Mouse (Mus musculus): ENCODE data around the gene Denr.

The Denr gene

DNA sequence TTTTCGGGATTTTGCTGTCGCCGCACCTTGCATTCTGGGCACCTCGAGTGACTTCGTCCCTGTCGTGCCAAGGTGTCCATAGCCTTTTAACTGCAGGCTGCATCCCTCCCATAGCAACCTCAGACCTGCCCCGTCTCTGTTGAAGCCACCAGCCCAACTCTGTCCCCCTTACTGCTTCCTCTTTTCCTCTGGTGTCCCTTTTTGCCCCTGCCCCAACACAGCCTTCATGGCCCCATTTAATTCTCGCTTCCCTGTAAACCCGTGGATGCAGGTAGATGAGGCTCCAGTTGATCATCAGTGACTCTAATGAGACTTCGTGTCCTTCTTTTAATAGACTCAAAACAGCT lies 629 bp downstream of the Denr start:
- DNase-seq (ENCODE audit: low spot score in 2 of 2) = no peak

DNA sequence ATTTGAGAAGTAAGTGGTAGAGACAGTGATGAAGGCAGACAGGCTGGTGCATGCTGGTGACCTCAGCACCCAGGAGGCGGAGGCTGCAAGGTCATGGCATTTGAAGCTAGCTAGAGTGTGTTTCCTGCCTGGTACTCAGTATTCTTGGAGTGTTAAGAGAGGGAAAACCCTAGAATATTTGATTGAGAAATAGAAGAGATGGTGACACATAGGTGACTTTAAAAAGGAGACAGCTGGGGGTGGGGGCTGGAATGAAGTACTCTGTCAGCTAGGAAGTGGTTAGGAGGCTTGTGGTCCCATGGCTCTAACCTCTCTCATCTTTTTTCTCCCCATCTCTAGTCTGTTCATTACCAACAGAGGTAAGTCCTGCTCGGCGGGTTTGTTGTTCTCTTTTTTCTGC lies 7.9 kb downstream of the Denr start:
- no peak for DNase-seq (ENCODE audit: low spot score in 2 of 2)

DNA sequence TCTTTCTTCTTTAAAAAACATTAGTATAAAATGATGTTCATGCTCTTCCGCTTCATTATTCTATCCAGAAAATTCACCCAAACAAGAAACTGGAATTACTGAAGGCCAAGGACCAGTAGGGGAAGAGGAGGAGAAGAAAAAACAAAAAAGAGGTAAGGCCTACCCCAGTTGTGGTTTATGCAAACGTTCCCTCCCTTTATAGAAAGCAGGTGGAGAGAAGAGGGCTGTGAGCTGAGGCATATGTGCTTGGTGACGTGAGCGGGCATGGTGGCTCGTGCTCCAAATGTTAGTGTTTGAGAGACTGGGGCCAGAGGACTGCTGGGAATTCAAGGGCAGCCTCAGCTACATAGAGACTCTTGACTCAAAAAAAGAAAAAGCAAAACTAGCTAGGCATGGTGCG lies 15.1 kb downstream of the Denr start:
- DNase-seq (ENCODE audit: low spot score in 2 of 2) = no peak

DNA sequence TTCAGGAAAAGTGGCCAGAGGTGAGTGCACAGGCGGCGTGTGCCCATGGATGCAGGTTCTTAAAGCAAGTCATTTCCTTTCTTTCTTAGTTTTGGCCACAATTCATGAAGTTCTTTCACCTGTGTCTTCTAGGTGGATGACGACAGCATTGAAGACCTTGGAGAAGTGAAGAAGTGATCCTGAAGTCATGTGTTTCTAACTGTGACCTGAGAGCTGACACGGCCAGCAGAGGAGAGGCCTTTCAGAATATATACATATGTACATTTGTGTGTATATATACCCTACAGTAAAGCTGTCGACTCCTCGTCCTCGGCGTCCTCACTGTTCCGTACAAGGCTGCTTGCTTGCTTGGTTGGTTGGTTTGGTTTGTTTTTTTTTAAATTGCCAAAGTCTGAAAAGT lies 20.1 kb downstream of the Denr start, which contains the start of gene Gm43518:
Gene Gm43518 (plus strand): TSS at position 301 of the 400 bp plus-strand sequence.
- no peak for DNase-seq (ENCODE audit: low spot score in 2 of 2)

DNA sequence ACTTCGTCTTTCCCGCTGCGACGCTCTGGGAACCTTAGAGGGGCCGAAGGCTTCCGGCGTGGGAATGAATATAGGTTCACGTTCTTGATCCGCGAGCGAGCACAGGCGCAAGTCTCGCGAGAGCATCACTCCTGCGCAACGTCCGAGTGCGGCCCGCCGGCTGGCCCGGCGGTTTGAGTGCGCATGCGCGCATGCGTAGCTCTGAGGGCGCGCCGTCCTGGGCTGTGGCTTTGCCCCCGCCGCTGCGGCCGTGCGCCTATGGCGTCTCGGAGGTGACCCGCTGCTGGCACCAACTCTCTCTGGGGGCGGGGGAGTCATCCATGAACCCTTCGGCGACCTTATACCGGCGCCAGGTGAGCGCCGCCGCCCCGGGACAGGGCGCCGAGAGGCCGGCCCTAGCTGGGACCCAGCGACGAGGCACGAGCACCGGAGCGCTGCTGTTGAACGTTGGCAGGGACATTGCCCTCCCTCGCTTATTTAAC lies 23.6 kb downstream of the Denr start, which contains the start of gene Ccdc62:
Gene Ccdc62 (plus strand): TSS at position 172 of the 482 bp plus-strand sequence.
- peak; percentile 96 to 97 for DNase-seq (ENCODE audit: low spot score in 2 of 2)

DNA sequence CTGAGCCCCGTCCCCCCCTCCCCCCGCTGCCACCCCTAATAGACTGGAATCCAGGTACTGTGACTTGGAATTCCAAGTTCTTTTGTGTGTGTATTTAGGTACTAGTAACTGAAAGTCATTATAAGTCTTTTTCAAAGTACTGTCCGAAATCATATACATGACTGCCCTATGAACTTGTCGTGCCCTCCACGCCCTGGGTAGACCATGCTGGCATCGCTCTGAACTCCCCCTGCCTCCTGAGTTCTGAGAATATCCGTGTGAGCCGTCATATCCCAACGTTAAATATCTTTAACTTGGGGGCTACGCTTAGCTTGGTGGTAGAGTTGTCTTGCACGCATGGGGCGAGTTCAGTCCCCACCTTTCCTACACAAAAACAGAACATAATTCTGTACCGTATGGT lies 24.2 kb downstream of the Denr start:
- DNase-seq (ENCODE audit: low spot score in 2 of 2) = no peak

DNA sequence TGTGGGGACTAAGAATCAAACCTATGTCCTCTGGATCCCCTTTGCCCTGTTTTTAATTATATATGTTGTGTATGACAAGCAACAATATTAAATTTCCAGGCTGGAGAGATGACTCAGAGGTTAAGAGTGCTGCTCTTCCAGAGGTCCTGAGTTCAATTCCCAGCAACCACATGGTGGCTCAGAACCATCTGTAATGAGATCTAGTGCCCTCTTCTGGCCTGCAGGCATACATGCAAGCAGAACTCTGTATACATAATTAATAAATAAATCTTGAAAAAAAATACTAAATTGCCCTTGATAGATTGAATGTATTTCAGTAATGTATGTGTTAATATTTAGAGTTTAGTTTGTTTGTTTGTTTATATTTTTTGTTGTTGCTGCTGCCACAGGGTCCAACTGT lies 26.0 kb downstream of the Denr start:
- no peak for DNase-seq (ENCODE audit: low spot score in 2 of 2)

DNA sequence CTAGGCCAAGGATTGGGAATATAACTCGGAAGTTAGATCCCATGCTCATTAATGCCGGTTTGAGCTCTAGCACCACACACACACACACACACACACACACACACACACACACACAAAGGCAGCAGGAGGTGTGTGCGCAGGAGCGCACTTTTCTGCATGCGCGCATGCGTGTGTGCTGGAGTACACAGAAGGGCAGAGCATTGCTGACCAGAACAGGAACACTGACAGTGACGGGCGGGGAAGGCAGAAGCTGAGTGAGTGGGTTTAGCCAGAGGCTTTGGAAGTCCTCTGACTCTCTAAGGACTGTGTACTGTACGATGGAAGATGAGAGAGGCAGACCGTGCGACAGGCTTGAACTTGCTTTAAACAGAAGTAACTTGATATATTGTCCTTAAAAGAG lies 26.6 kb downstream of the Denr start:
- DNase-seq (ENCODE audit: low spot score in 2 of 2) = no peak

DNA sequence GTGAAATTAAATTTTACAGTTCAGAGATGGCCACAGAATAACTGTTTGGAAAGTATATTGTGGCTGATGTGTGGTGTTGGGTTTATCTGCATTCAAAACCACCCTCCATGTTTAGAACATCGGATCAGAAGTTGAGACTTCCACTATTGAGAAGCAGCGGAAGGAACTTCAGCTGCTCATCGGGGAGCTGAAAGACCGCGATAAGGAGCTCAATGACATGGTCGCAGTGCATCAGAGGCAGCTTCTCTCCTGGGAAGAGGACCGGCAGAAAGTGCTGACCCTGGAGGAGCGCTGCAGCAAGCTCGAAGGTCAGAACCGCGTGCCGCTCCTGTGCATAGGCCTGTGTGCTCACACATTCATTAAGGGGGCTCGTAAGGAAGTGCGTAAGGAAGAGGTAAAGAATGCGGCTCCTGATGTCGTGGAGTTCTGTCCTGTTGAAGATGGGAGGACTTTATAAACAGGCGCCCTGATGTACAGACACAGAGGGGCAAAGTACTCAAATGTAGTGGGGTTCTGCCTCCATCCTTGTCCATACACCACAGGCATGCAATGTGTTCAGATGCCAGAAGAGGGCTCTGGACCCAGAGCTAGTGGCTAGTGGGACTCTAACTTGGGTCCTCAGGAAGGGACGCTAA lies 27.1 kb downstream of the Denr start:
- DNase-seq (ENCODE audit: low spot score in 2 of 2) = no peak

DNA sequence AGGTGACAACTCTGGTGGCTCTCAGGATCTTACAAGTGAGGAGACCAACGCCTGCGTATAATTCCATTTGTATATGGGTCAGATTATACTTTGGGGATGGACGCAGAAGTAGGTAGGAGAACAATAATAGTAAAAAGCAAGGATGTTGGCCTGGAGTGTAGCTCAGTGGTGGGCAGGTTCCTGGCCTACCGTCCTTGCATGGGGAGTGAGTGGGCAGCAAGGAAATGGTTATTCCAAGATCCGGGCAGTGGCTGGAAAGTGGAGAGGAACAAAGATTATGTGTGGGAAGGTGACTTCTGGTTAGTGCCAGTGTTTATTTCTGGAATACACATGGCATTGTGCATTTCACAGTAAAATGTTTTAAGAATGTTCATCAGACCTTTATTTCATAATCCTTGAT lies 29.0 kb downstream of the Denr start:
- no peak for DNase-seq (ENCODE audit: low spot score in 2 of 2)

DNA sequence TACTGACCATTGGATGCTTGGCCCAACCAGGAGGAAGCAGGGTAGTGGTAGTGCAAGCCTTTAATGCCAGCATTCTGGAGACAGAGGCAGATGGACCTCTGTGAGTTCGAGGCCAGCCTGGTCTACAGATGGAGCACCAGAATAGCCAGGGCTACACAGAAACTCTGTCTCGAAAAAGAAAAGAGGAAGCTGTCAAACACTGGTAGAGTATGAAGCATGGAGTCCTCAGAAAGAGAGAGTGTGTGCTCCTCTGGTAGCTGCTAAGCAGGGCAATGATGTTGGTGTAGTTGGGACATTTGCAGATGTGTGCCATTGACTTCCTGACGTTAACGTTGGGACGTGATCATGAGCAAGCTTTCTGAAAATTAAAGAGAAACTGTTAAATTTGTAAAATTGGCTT lies 31.5 kb downstream of the Denr start:
- DNase-seq (ENCODE audit: low spot score in 2 of 2) = no peak

DNA sequence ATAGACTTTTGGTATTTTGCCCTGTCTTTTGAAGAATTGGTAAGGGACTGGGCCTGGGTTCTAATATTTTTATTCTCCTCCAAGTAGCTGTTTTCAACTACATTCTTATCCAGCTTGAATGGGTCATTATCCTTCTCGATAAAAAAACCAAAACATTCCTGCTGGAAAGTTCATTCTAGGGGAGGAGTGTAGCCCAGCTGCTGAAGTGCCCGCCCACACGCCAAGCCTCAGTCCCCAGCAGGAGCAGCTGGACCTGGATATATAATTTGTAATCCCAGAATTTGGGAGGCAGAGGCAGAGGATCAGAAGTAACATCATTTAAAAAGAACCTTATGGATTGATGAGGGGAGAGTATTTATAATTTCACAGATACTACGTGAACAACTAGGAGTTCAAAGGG lies 39.6 kb downstream of the Denr start:
- DNase-seq (ENCODE audit: low spot score in 2 of 2) = no peak

DNA sequence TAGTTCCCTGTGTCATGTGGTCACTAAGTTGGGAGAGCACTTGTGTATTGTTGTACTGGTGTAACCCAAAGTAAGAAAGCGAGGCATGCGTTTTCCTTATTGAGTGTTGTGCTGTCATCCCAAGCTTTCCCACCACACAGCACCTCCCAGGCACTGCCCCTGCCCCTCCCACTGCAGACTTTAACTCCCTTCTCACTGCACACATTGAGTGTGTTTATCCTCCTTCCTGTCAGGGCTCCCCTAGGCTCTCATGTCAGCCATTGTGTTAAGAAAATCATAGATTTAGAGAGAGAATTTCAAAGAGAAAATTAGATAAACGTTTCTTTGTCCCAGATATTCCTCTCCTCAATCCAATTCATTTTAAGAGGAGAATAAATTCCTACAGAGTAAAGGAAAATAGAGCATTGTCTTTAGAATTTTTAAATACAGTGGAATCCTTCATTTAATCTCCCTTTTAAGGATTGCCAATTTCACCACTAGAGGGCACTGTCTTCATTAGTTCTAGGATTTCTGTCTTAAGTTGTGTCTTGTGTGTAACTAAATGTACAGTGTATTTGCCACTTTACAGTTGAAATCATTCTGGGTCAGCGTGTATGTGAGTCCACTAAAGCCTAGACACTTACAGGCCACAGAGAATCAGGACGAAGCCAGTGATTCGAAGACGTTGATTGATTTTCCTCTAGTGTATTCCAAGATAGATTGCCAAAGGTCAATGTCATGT lies 40.2 kb downstream of the Denr start:
- DNase-seq (ENCODE audit: low spot score in 2 of 2) = no peak

DNA sequence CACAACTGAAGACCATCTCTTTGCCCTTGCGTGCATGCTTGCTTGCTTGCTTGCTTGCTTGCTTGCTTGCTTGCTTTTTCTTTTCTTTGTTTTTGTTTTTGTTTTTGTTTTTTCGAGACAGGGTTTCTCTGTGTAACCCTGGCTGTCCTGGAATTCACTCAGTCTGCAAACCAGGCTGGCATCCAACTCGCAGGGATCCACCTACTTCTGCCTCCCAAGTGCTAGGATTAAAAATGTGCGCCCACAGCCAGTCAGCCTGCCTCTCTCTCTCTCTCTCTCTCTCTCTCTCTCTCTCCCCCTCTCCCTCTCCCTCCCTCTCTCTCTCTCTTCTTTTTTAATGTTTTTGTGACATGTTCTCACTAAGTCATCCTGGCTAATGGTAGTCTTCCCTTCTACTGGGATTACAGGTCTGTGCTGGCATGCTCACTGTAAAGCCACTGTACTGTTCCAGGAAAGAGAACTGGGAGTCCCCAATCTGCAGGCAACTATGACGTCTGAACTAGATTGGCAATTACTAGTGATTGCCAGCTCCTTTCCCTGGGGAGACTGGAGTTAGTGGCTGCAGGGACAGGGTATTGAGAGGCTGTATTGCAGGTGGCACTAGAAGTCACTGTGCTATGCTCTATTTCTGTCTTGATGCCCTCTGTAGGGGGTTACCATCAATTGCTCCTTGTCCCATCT lies 45.5 kb downstream of the Denr start:
- DNase-seq (ENCODE audit: low spot score in 2 of 2) = peak in 1 of 2 experiments; percentile 59

DNA sequence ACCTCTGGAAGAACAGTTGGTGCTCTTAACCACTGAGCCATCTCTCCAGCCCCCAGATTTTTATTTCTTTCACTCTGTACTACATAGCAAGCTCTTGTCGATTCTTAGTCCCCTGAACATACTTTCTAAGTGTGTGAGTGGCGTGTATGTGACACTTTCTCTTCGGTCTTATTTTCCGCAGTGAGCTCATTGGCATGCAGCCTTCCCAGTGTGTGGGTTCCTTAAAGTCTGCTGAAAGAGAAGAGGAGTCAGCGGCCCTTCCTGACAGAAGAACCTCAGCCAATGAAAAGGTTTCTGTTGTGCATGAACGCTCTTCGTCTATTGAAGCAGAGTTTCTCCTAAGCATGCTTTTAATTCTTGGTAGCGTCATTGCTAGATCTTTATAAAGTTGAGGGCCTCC lies 50.2 kb downstream of the Denr start:
- no peak for DNase-seq (ENCODE audit: low spot score in 2 of 2)

DNA sequence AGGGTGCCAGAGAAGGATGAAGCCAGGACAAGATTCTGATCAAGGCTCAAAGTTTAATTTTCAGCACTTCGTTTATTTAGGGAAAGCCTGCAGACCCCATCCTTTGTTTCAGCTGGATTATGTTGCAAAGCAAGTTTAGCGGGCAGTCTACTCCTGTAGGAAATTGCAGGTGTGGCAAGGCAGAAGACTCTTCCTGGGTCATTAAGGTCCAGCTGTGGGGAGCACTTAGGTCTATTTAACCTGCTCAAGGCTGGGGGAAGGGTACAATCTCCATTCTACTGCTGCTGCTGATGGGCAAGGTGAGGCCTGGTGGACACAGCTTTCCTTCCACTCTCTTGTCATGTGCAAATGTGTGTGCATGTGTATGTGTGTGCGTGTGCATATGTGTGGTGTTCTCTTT lies 52.0 kb downstream of the Denr start:
- DNase-seq (ENCODE audit: low spot score in 2 of 2) = no peak

DNA sequence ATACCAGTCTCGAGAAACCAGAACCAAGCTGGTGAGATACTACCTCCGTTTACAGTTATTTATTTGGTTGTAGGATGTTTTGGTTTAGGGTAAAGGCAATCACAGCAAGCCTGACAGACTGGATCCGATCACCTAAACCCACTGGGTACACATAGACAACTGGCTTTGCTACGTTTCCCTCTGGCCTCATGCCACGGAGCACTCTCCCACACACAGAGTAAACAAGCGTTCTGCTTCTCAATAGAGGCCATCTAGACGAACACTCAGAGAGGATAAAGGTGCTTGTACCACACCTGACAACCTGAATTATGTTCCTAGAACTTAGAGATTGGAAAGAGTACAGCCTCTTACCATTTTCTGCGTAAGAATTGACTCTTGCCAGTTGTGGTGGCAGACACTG lies 53.2 kb downstream of the Denr start:
- DNase-seq (ENCODE audit: low spot score in 2 of 2) = no peak

DNA sequence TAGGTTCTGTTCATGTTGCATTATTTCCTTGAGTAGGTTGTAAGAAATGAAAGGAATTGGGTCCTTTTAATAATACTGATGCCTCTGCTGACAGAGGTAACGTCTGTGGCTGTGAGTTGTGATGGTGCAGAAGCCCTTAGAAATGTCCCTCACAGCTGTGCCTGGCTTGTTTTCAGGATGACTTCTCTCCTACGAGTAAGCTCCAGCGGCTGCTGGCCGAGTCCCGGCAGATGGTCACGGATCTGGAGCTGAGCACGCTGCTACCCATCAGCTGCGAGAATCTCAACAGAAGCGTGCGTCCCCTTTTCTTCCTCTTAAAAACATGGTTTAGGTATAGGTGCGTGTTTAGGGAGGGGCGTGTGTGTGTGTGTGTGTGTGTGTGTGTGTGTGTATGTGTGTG lies 54.1 kb downstream of the Denr start:
- no peak for DNase-seq (ENCODE audit: low spot score in 2 of 2)

DNA sequence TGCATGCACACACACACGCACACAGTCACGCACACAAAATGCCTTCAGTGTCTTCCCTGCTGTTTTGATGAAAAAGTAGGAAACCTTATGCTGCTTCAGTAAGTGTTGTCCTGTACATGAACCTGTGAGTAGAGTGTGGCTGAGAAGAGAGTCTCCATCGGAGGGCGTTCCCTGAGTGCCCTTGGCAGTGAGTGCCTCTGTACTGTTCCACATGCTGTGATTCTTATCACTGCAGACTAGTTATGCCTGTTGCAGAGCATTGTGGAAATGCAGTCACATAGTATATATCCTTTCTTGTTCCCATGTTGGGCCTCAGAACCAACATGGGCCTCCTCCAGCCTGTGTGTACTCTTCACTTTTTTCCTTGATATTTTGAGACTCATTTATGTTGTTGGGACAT lies 57.2 kb downstream of the Denr start:
- no peak for DNase-seq (ENCODE audit: low spot score in 2 of 2)

DNA sequence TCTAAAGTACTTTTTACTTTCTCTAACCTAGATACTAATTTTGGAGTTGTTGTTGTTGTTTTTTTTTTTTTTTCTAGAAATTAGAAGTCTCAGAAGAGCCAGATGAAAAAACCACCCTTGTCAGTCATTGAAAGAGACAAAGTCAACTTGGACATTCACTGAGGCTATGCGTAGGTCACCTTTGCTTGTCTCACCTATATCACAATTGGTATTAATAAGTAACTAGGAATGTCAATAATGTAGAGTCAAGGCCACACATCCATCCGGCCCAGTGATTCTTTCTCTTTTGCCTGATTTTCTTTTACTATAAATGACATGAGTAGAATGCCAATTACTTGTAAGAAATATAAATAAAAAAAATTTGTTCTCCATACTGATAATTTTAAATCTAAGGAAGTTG lies 59.8 kb downstream of the Denr start:
- DNase-seq (ENCODE audit: low spot score in 2 of 2) = no peak

DNA sequence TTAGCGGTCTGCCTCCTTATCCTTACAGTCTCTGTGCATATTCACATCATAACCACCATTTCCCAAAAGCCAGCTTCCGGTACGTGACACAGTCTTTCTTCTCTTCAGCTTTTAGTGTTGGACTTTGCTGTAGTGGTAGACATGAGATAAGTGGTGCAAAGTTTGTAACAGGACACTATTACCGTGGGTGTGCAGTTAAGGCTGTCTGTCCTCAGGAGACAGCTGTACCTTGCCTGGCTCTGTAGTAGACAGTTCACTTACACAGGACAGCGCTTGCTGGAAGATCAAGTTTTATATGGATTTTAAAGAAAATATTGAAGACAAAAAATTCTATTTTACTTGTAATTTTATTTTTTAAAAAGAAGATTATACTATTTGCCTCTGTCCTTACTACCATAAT lies 61.5 kb downstream of the Denr start:
- DNase-seq (ENCODE audit: low spot score in 2 of 2) = no peak

DNA sequence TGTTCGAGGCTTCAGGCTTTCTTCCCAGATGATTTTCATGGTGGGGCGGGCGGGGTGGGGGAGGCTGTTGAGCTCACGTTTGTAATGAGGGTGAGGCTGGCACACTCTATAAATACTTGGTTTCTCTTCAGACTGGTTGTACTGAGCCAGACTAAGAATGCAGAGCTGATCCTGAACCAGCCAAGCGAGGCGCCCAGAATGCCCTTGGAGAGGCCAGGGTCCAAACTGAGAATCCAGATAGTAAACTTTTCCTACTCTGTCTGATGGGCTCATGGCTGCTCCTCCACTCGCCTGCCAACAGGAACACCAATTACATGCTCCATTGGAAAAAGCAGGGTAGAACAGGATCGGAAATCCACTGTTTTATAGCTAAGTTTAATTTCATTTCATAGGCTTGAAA lies 62.2 kb downstream of the Denr start:
- no peak for DNase-seq (ENCODE audit: low spot score in 2 of 2)

DNA sequence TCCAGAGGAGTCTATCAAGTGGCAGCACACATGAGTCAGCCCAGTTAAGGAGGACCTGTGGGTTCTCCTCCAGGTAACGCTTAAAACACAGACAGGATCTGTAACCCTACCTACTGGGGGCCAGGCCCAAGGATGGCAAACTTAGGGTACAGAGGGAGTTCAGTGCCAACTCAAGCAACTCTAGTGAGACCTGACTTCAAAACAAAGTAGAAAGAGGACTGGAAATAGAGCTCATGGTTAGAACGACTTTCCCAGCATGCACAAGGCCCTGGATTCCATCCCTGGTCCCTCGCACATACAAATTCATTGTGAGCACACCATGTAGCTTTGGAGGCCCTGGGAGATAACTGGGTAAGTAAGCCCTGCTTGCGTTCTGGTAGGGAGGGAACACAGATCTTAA lies 63.6 kb downstream of the Denr start:
- DNase-seq (ENCODE audit: low spot score in 2 of 2) = no peak

Data from right cerebral cortex, postnatal 10 days (tissue).